Mouse (Mus musculus): Measurements from ENCODE around the gene Tox2. TPM values are rescaled to one million over a fixed set of nuclear protein-coding genes. Genes with fewer than 3 reads are reported as not detected.
A peak's percentile ranks its signal among the peaks of the same experiment; 100 is the strongest.

Tox2 gene
- total RNA-seq, 1 experiment = 0.36 TPM

DNA sequence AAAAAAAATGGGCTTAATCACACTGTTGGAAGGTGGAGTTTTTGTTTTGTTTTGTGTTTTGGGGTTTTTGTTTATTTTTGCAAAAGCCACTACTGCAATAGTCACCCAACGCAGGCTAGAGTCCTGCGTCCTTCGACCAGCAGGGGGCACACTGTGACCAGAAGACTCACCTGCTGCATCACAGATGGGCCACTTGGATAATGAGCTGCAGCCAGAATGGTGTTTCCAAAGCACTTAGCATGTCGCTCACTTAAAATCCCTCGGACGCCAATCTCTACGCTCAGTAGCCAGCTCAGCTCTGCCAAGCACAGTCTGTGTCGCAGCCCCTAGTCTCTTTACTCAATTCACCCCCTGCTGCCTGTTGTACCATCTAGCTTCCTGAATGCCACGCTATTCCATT is 137.3 kb downstream of the Tox2 start:
- Histone ChIP-seq H3K36me3 (ENCODE audit: control insufficient read depth, insufficient read depth, low read length, poor library complexity, severe bottlenecking) (no peaks in the 10 kb centered on the region), H3K9me3 (ENCODE audit: control insufficient read depth, insufficient read depth, low read depth, low read length) (no peaks in the 10 kb centered on the region), H3K9ac (ENCODE audit: insufficient read depth, low read depth, low read length, poor library complexity, severe bottlenecking) (no peak overlapping the region), H3K4me1 (ENCODE audit: control insufficient read depth in 2 of 2, insufficient read depth in 2 of 2, low read length in 2 of 2, poor library complexity in 1 of 2) (no peaks in the 10 kb centered on the region), H3K27ac (ENCODE audit: insufficient read depth, low read depth, low read length, poor library complexity, severe bottlenecking) (no peak overlapping the region), H3K4me3 (ENCODE audit: insufficient read depth in 1 of 2, low read depth in 1 of 2, low read length in 2 of 2, poor library complexity in 1 of 2, severe bottlenecking in 1 of 2) (no peak overlapping the region)
- DNase-seq (ENCODE audit: low read depth, low spot score) = peak; percentile 59
- in situ Hi-C loops (cut with MboI; ENCODE audit: low sequenced_read_pairs in 2 of 2, unreplicated experiment in 2 of 2) = loop anchor here (5.0 to 25.0 kb wide), 2 partner anchors 62 to 378 kb away; no protein-coding TSS in a partner anchor
- no peak for TF ChIP-seq CHD2 (IDR thresholded peaks at IDR 0.05; ENCODE audit: low read depth, low read length)
- TF ChIP-seq ZNF384 (IDR thresholded peaks at IDR 0.05; ENCODE audit: low read depth, low read length) = no peak
- peak; percentile 80; the same call in 1 of the 2 replicates for TF ChIP-seq ZC3H11A (IDR thresholded peaks at IDR 0.05; ENCODE audit: borderline replicate concordance, low read depth, low read length)

DNA sequence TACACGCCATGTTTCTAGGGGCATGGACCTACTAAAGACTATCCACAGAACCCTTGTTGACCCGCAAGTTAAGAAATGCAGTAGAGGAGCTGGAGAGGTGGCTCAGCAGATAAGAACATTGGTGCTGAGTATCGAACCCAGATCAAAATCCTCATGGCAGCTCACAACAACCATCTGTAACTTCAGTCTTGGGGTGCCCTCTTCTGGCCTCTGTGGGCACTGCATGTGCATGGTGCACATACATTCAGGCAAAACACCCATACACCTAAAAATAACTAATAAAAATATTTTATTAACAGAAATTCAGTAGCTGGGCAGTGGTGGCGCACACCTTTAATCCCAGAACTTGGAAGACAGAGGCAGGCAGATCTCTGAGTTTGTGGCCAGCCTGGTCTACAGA is 140.7 kb downstream of the Tox2 start:
- H3K4me3 ChIP-seq (ENCODE audit: insufficient read depth in 1 of 2, low read depth in 1 of 2, low read length in 2 of 2, poor library complexity in 1 of 2, severe bottlenecking in 1 of 2) = no peak overlapping the region
- no peak overlapping the region for H3K9ac ChIP-seq (ENCODE audit: insufficient read depth, low read depth, low read length, poor library complexity, severe bottlenecking)
- no peak for TF ChIP-seq ZNF384 (IDR thresholded peaks at IDR 0.05; ENCODE audit: low read depth, low read length)
- no peak for TF ChIP-seq MAFK (IDR thresholded peaks at IDR 0.05; ENCODE audit: insufficient read depth, low read depth, low read length)
- TF ChIP-seq ZC3H11A (IDR thresholded peaks at IDR 0.05; ENCODE audit: borderline replicate concordance, low read depth, low read length) = peak; percentile 57
- TF ChIP-seq CHD2 (IDR thresholded peaks at IDR 0.05; ENCODE audit: low read depth, low read length) = no peak
- no peak for TF ChIP-seq HCFC1 (IDR thresholded peaks at IDR 0.05; ENCODE audit: borderline replicate concordance, insufficient read depth, low read length)
- H3K27ac ChIP-seq (ENCODE audit: insufficient read depth, low read depth, low read length, poor library complexity, severe bottlenecking) = no peak overlapping the region
- no peaks in the 10 kb centered on the region for H3K4me1 ChIP-seq (ENCODE audit: control insufficient read depth in 2 of 2, insufficient read depth in 2 of 2, low read length in 2 of 2, poor library complexity in 1 of 2)
- no peaks in the 10 kb centered on the region for H3K9me3 ChIP-seq (ENCODE audit: control insufficient read depth, insufficient read depth, low read depth, low read length)
- no peaks in the 10 kb centered on the region for H3K36me3 ChIP-seq (ENCODE audit: control insufficient read depth, insufficient read depth, low read length, poor library complexity, severe bottlenecking)
- in situ Hi-C loops (cut with MboI; ENCODE audit: low sequenced_read_pairs in 2 of 2, unreplicated experiment in 2 of 2) = loop anchor here (5.0 to 25.0 kb wide), 2 partner anchors 59 to 381 kb away; no protein-coding TSS in a partner anchor
- DNase-seq (ENCODE audit: low read depth, low spot score) = peak; percentile 57

DNA sequence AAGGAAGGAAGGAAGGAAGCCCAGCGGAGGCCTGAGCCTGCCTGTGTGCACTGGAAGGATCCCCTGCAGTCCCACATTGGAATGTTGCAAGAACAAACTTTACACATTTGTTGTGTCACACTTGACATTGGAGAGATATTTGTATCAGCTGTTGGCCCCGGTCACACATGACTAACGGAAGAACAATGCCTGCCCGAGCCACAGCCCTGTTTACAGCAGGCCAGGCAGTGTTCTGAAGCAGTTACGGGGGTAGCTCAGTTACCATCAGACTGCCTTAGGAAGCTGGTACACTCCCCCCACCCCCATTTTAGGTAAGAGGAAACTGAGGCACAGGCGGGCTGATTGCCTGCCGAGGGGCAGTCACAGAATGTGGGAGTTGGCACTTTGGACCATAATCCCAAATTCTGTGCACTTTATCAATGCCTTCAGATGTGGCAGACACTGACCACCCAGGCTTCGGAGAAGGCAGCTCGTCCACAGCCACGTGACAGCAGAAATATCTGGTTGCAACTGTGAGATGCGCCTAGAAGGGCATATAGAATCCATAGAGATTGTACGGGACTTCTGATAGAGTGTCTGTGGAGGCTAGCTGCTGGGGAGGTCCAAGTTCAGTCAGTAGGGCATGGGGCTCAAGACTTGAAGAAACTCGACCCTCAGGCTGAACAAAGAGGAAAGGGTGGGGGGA is 142.2 kb downstream of the Tox2 start:
- Histone ChIP-seq H3K27ac (ENCODE audit: insufficient read depth, low read depth, low read length, poor library complexity, severe bottlenecking) (no peak overlapping the region), H3K9ac (ENCODE audit: insufficient read depth, low read depth, low read length, poor library complexity, severe bottlenecking) (no peak overlapping the region), H3K4me3 (ENCODE audit: insufficient read depth in 1 of 2, low read depth in 1 of 2, low read length in 2 of 2, poor library complexity in 1 of 2, severe bottlenecking in 1 of 2) (no peak overlapping the region), H3K4me1 (ENCODE audit: control insufficient read depth in 2 of 2, insufficient read depth in 2 of 2, low read length in 2 of 2, poor library complexity in 1 of 2) (no peaks in the 10 kb centered on the region), H3K36me3 (ENCODE audit: control insufficient read depth, insufficient read depth, low read length, poor library complexity, severe bottlenecking) (no peaks in the 10 kb centered on the region), H3K9me3 (ENCODE audit: control insufficient read depth, insufficient read depth, low read depth, low read length) (no peaks in the 10 kb centered on the region)
- TF ChIP-seq ZC3H11A (IDR thresholded peaks at IDR 0.05; ENCODE audit: borderline replicate concordance, low read depth, low read length) = no peak
- no peak for TF ChIP-seq MAFK (IDR thresholded peaks at IDR 0.05; ENCODE audit: insufficient read depth, low read depth, low read length)
- no peak for TF ChIP-seq CHD2 (IDR thresholded peaks at IDR 0.05; ENCODE audit: low read depth, low read length)
- no peak for TF ChIP-seq HCFC1 (IDR thresholded peaks at IDR 0.05; ENCODE audit: borderline replicate concordance, insufficient read depth, low read length)
- no peak for TF ChIP-seq ZNF384 (IDR thresholded peaks at IDR 0.05; ENCODE audit: low read depth, low read length)
- in situ Hi-C loops (cut with MboI; ENCODE audit: low sequenced_read_pairs in 2 of 2, unreplicated experiment in 2 of 2) = loop anchor here (5.0 to 25.0 kb wide), 2 partner anchors 57 to 383 kb away; no protein-coding TSS in a partner anchor
- DNase-seq (ENCODE audit: low read depth, low spot score) = no peak

DNA sequence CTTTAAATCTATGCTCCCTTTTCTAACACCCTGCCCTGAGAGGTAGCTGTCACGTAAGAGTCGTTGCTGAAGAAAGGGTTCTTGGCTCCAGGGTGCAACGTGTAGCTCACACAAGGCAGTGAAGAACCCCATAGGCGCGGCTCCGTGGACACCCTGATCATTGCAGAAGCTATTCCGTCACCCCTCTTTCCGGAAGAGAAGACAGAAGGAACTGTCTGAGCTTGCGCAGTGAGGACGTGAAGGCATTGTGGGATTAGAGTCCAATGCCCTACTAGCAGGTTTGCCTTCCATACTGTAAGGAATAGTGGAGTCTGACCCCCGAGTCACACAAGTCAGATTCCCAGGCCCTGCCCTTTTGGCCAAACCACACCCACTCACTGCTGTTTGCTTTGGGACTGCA is 143.6 kb downstream of the Tox2 start:
- Histone ChIP-seq H3K4me3 (ENCODE audit: insufficient read depth in 1 of 2, low read depth in 1 of 2, low read length in 2 of 2, poor library complexity in 1 of 2, severe bottlenecking in 1 of 2) (peak overlapping the region in 1 of 2 experiments; percentile 33; a peak in 1 of 4 replicates), H3K27ac (ENCODE audit: insufficient read depth, low read depth, low read length, poor library complexity, severe bottlenecking) (no peak overlapping the region), H3K9me3 (ENCODE audit: control insufficient read depth, insufficient read depth, low read depth, low read length) (no peaks in the 10 kb centered on the region), H3K4me1 (ENCODE audit: control insufficient read depth in 2 of 2, insufficient read depth in 2 of 2, low read length in 2 of 2, poor library complexity in 1 of 2) (no peaks in the 10 kb centered on the region), H3K9ac (ENCODE audit: insufficient read depth, low read depth, low read length, poor library complexity, severe bottlenecking) (no peak overlapping the region), H3K36me3 (ENCODE audit: control insufficient read depth, insufficient read depth, low read length, poor library complexity, severe bottlenecking) (no peaks in the 10 kb centered on the region)
- DNase-seq (ENCODE audit: low read depth, low spot score) = no peak
- TF ChIP-seq MAFK (IDR thresholded peaks at IDR 0.05; ENCODE audit: insufficient read depth, low read depth, low read length) (no peak), ZC3H11A (IDR thresholded peaks at IDR 0.05; ENCODE audit: borderline replicate concordance, low read depth, low read length) (no peak), HCFC1 (IDR thresholded peaks at IDR 0.05; ENCODE audit: borderline replicate concordance, insufficient read depth, low read length) (no peak), ZNF384 (IDR thresholded peaks at IDR 0.05; ENCODE audit: low read depth, low read length) (no peak), CHD2 (IDR thresholded peaks at IDR 0.05; ENCODE audit: low read depth, low read length) (no peak)
- in situ Hi-C loops (cut with MboI; ENCODE audit: low sequenced_read_pairs in 2 of 2, unreplicated experiment in 2 of 2) = loop anchor here in 1 of 2 experiments (25.0 kb wide), 1 partner anchor 384 kb away; no protein-coding TSS in a partner anchor

All from ES-E14 (cell line).